Mouse (Mus musculus) stomach, embryonic 16.5 days (tissue): ENCODE results near the gene Phkg1. TPM values are rescaled to one million over a fixed set of nuclear protein-coding genes. Genes with fewer than 3 reads are reported as not detected.

Source experiments
- ATAC-seq: fragments of 200-750 bp; cut with Nextera tagmentation; 2 replicates; pipeline ENCODE4 v1.8.0; 2017; ENCODE audit warnings: moderate number of reproducible peaks, moderate TSS enrichment; ENCODE audit not compliant: insufficient read depth, low FRiP score
- H3K27ac ChIP-seq: fragments of 300-500 bp; sonication (generic); 2 replicates; pipeline ENCODE4 v1.5.1; 2014; ENCODE audit warnings: low read length
- H3K27me3 ChIP-seq: fragments of 300-500 bp; sonication (generic); 2 replicates; pipeline ENCODE4 v1.6.1; 2014; ENCODE audit warnings: low read length, control low read depth, mixed read lengths; ENCODE audit not compliant: control insufficient read depth, insufficient read depth
- H3K36me3 ChIP-seq: fragments of 300-500 bp; sonication (generic); 2 replicates; pipeline ENCODE4 v1.6.1; 2014; ENCODE audit warnings: low read length; ENCODE audit not compliant: control insufficient read depth, insufficient read depth
- H3K4me1 ChIP-seq: fragments of 300-500 bp; sonication (generic); 2 replicates; pipeline ENCODE4 v1.6.1; 2014; ENCODE audit warnings: low read length, control low read depth, mixed read lengths; ENCODE audit not compliant: control insufficient read depth, insufficient read depth
- H3K4me2 ChIP-seq: fragments of 300-500 bp; sonication (generic); 2 replicates; pipeline ENCODE4 v1.6.1; 2014; ENCODE audit warnings: low read depth, low read length, mixed read lengths
- H3K4me3 ChIP-seq: fragments of 300-500 bp; sonication (generic); replicated peaks from 2 replicates; pipeline ENCODE4 v1.5.1; 2014; ENCODE audit warnings: mild to moderate bottlenecking, low read length
- H3K9ac ChIP-seq: fragments of 300-500 bp; sonication (generic); 2 replicates; pipeline ENCODE4 v1.6.1; 2014; ENCODE audit warnings: low read length
- H3K9me3 ChIP-seq: fragments of 300-500 bp; sonication (generic); replicated peaks from 2 replicates; pipeline ENCODE4 v1.6.1; 2016; ENCODE audit warnings: low read length, control low read depth; ENCODE audit not compliant: control insufficient read depth
- WGBS: fragments of 180-500 bp; shearing (Covaris S2); extraction: QIAGEN DNeasy Blood & Tissue Kit; methylation state at CpG from one replicate; pipeline ENCODE4 v1.1.7; 2014; 5-methylcytosine and 5-hydroxymethylcytosine counted together
- polyA plus RNA-seq: library from polyadenylated mRNA; unstranded; fragments of >200 nt; fragmentation: Nextera tagmentation; extraction: Ambion mirVana; gene quantifications from 2 replicates; pipeline ENCODE4 v1.2.1, GENCODE M21; 2015

Gene Phkg1
- polyA plus RNA-seq, 1 experiment from 2014 or later = 0.41 TPM

DNA sequence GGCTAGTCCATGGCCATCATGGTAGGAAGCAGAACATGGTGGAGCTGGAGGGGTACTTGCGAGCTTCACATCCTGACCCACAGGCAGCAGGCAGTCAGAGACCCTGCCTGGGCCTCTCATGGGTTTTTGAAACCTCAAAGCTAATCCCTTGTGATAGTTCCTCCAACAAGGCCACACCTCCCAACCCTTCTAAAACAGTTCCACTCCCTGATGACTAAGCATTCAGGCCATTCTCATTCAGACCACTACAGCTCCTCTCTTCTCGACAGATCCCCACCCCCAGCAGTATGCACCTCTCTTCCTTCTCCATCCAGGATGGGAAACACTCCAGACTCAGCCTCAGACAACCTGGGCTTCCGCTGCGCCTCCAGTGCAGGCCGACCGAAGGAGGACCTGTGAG, 36.0 kb downstream of the Phkg1 start:
- Histone ChIP-seq H3K9ac (no peak overlapping the region), H3K4me2 (no peak overlapping the region), H3K9me3 (no peaks in the 10 kb centered on the region; the same call in 1 of the 2 replicates), H3K4me1 (no peaks in the 10 kb centered on the region), H3K27ac (no peak overlapping the region), H3K36me3 (peaks cover 19% of the 10 kb centered on the region), H3K27me3 (no peaks in the 10 kb centered on the region), H3K4me3 (no peak overlapping the region)
- 97% methylated on average over 6 of the region's 6 CpGs for WGBS
- ATAC-seq = no peak

DNA sequence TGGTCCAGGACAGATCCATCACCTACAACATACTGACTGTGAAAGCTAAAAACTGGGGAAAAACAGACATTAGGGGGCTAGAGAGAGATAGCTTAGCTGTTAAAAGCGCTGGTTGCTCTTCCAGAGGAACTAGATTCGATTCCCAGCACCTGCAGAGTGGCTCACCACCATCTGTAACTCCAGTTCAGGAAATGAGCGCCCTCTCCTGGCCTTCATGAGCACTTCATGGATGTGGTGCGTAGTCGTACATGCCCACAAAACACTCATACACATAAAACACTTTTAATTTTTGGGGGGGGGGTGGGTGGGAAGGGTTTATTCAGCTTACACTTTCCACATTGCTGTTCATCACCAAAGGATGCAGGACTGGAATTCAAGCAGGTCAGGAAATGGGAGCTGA, 41.9 kb downstream of the Phkg1 start:
- Histone ChIP-seq H3K27me3 (no peaks in the 10 kb centered on the region), H3K4me2 (no peak overlapping the region), H3K36me3 (peaks cover 13% of the 10 kb centered on the region; the same call in 1 of the 2 replicates), H3K4me3 (no peak overlapping the region), H3K9ac (no peak overlapping the region), H3K9me3 (no peaks in the 10 kb centered on the region), H3K4me1 (no peaks in the 10 kb centered on the region), H3K27ac (no peak overlapping the region)
- ATAC-seq = no peak
- WGBS = 87% methylated on average over 5 of the region's 5 CpGs

DNA sequence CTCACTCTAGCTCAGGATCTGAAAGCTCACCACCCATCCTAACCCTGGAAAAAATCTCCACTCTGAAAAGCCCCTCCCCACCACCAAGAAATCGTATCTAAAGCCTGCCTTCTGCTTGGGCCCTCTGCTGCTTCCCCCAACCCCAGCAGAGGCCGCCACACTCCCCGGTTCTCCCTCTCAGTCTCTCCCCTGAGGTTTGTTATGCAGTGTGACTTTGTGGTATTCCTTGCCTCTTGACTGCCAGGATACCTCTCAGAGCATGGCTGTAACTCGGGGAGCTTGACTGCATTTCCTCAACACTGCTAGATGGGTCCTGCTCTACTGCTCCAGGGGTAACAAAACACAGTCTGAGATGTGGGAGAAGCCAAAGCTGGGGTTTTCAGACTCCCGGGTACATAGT, 43.2 kb downstream of the Phkg1 start:
- no peak overlapping the region for H3K9ac ChIP-seq
- no peaks in the 10 kb centered on the region for H3K4me1 ChIP-seq
- WGBS = 42% methylated on average over 5 of the region's 5 CpGs
- H3K27ac ChIP-seq = no peak overlapping the region
- H3K4me3 ChIP-seq = no peak overlapping the region
- H3K4me2 ChIP-seq = no peak overlapping the region
- no peaks in the 10 kb centered on the region for H3K27me3 ChIP-seq
- ATAC-seq = no peak
- no peaks in the 10 kb centered on the region for H3K9me3 ChIP-seq
- peaks cover 9% of the 10 kb centered on the region; the same call in 1 of the 2 replicates for H3K36me3 ChIP-seq

DNA sequence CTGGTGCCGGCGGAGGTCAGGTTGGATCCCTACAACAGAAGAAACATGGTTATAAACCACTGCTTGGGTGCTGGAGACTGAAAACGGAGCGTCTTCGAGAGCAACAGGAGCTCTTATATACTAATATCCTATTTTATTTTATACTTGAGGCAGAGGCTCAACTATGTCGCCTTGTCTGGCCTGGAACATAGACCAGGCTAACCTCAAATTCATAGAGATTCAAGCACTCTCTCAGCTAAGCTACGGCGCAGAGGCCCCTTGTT, 50.9 kb downstream of the Phkg1 start:
- ATAC-seq = no peak
- WGBS = 52% methylated on average over 8 of the region's 8 CpGs

DNA sequence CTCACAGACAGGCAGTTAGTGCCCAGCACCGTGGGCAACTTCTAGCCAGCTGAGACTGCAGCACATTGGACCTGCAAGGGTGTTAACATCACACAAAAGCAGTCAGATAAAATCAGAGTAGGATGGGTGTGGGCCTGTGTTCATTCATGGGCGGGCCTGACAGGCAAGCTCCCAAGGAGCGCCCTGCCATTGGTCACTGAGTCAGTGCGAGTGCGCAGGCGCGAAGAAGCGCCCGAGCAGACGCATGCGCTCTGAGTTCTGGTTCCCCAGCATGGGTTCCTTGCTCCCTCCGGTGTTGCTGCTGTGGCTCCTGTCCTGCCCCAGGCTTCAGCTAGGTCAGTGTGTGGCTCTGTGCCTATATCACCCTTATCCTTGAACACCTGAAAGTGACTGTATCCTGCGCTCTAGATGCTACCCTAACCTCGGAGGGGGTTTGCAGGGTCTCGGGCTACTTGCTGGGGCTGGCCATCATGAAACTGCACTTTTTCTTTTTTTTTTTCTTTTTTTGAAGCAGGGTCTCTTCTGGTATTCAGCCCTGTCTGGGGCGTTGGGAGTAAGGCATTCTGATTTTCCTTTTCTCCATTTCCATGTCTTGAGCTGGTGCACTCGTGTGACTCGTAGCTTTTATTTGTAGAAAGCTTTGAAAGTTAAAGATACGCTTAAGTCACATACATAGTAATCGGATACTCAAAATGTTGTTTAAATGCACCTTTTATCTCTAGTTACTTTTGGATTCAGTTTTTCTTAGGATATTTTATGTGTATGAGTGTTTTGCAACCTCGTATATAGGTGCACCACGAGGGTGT, 51.4 kb downstream of the Phkg1 start, which contains the start of gene Sumf2:
Gene Sumf2 (plus strand): TSS at position 235 of the 806 bp plus-strand sequence.
- 7% methylated on average over 22 of the region's 22 CpGs for WGBS
- Histone ChIP-seq H3K4me3 (peak within 1 kb of the TSS; percentile 89), H3K4me2 (peak within 1 kb of the TSS; percentile 80), H3K36me3 (peaks cover 6% of the 10 kb centered on the region; the same call in 1 of the 2 replicates), H3K9ac (peak within 1 kb of the TSS; percentile 87), H3K27me3 (no peaks in the 10 kb centered on the region), H3K4me1 (peaks cover 9% of the 10 kb centered on the region; the same call in 1 of the 2 replicates), H3K9me3 (peaks cover 4% of the 10 kb centered on the region; the same call in 1 of the 2 replicates), H3K27ac (peak within 1 kb of the TSS; percentile 69)
- ATAC-seq = peak; percentile 99

More for the DNA sequence above, 50.9 kb downstream of the Phkg1 start:
- Histone ChIP-seq H3K4me3 (peak overlapping the region; percentile 89), H3K27ac (no peak overlapping the region), H3K9me3 (peaks cover 4% of the 10 kb centered on the region; the same call in 1 of the 2 replicates), H3K27me3 (no peaks in the 10 kb centered on the region), H3K9ac (peak overlapping the region; percentile 87), H3K4me2 (peak overlapping the region; percentile 80), H3K4me1 (peaks cover 9% of the 10 kb centered on the region; the same call in 1 of the 2 replicates), H3K36me3 (peaks cover 6% of the 10 kb centered on the region; the same call in 1 of the 2 replicates)

DNA sequence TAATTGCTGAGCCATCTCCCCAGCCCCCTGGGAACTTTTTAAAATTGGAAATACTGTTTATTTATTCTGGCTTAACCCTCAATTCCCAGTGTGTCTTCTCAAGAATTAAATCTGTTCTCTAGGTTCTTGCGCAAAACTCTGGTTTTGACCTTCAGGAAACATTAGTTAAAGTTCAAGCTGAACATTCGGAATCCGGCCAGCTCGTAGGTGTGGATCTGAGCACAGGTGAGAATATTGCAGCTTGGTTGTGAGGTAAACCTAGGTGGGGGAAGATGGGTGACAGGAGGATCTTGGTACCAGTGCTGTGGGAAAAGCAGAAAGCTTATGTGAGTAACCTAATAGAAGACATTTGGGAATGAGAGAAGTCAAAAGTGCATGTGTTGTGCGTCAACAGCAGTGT, 53.5 kb downstream of the Phkg1 start:
- H3K9ac ChIP-seq = no peak overlapping the region
- H3K27ac ChIP-seq = no peak overlapping the region
- WGBS = 94% methylated on average over 5 of the region's 5 CpGs
- H3K9me3 ChIP-seq = peaks cover 4% of the 10 kb centered on the region; the same call in 1 of the 2 replicates
- no peaks in the 10 kb centered on the region for H3K27me3 ChIP-seq
- peaks cover 6% of the 10 kb centered on the region; the same call in 1 of the 2 replicates for H3K36me3 ChIP-seq
- H3K4me3 ChIP-seq = no peak overlapping the region
- no peak overlapping the region for H3K4me2 ChIP-seq
- ATAC-seq = no peak
- H3K4me1 ChIP-seq = peaks cover 9% of the 10 kb centered on the region; the same call in 1 of the 2 replicates

Other genes with a start within 250 kb of the Phkg1 start
- 4.1 and 4.3 TPM in 2 replicates for gene Zfp11, start 228.4 kb downstream of the Phkg1 start, polyA plus RNA-seq
- gene Sept14, start 190.0 kb downstream of the Phkg1 start, polyA plus RNA-seq = not detected in 2 replicates
- gene Mrps17, start 183.1 kb downstream of the Phkg1 start, polyA plus RNA-seq = 160 and 174 TPM in 2 replicates
- gene Nipsnap2, start 173.5 kb downstream of the Phkg1 start, polyA plus RNA-seq = 86.3 and 103 TPM in 2 replicates
- gene Psph, start 111.1 kb downstream of the Phkg1 start, polyA plus RNA-seq = 43.4 and 46.6 TPM in 2 replicates
- 43.4 and 47.0 TPM in 2 replicates for gene Sumf2, start 51.6 kb downstream of the Phkg1 start, polyA plus RNA-seq
- gene Chchd2, start 11.1 kb downstream of the Phkg1 start, polyA plus RNA-seq = 800 and 813 TPM in 2 replicates
- gene Zbed5, start 2.8 kb downstream of the Phkg1 start, polyA plus RNA-seq = 2.4 and 3.7 TPM in 2 replicates
- gene Nupr1l, start 10.0 kb upstream of the Phkg1 start, polyA plus RNA-seq = 2.7 and 2.9 TPM in 2 replicates
- gene Vkorc1l1, start 43.4 kb upstream of the Phkg1 start, polyA plus RNA-seq = 19.2 TPM in 2 replicates
- gene Gusb, start 104.5 kb upstream of the Phkg1 start, polyA plus RNA-seq = 66.0 and 71.7 TPM in 2 replicates
- 46.5 and 47.8 TPM in 2 replicates for gene Asl, start 130.7 kb upstream of the Phkg1 start, polyA plus RNA-seq
- gene Crcp, start 130.7 kb upstream of the Phkg1 start, polyA plus RNA-seq = 32.1 and 33.1 TPM in 2 replicates
- 68.7 and 76.4 TPM in 2 replicates for gene Tpst1, start 174.8 kb upstream of the Phkg1 start, polyA plus RNA-seq
- gene Kctd7, start 246.3 kb upstream of the Phkg1 start, polyA plus RNA-seq = 5.5 and 5.7 TPM in 2 replicates